Mouse (Mus musculus) myocyte (in vitro differentiated cells): ENCODE data around the gene B3galnt2.

Experiments
- MAX ChIP-seq: IDR thresholded peaks from one replicate; pipeline ENCODE4 v1.6.1; 2011; ENCODE audit warnings: low read depth, mild to moderate bottlenecking, control low read depth
- MYOD1 ChIP-seq, 3 experiments: IDR thresholded peaks; one replicate each; pipeline ENCODE4 v1.6.1; 2011; ENCODE audit warnings: control low read depth in 2 of 3, low read depth in 2 of 3, mild to moderate bottlenecking in 2 of 3, moderate library complexity in 1 of 3; ENCODE audit not compliant: insufficient read length in 2 of 3, control insufficient read depth in 1 of 3
- POLR2A ChIP-seq: IDR thresholded peaks from one replicate; pipeline ENCODE4 v1.6.1; 2011; ENCODE audit warnings: low read depth, mild to moderate bottlenecking, control low read depth, moderate library complexity; ENCODE audit not compliant: insufficient read length

DNA sequence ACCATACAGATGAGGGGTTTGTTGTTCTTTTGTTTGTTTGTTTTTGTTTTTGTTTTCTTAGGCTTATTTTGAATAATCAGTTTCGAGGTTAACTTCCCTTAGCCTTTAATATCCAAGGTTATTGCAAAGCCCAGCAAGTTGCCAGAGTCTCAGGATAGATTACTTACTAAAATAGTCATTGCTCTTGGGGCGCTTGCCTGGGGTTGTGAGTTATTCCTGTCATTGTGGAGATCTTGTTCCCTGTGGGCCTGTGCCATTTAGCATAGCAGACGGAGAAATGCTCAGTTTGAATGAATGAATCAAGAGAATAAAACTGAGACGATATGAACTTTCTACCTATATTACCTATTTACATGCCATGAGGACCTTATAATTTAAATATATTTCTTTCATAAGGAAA lies 5.9 kb downstream of the B3galnt2 start:
- TF ChIP-seq MYOD1 (IDR thresholded peaks at IDR 0.05; ENCODE audit: control insufficient read depth in 1 of 3, insufficient read length in 2 of 3, low read depth in 2 of 3) (no peak), POLR2A (no peak), MAX (no peak)
